Mouse (Mus musculus): ENCODE results near the gene Zmym1. TPM values are rescaled to one million over a fixed set of nuclear protein-coding genes. Genes with fewer than 3 reads are reported as not detected.
"Not testable (repeated sequence)": the region's sequence is repeated elsewhere in the genome, so short reads cannot be mapped to it uniquely, and the experiment has no call there.

The Zmym1 gene
- polyA plus RNA-seq, 1 experiment from 2014 or later = 11.4 TPM

GRCm38 (mm10) chr4:127000601-127001105 lies 60.3 kb downstream of the Zmym1 start:
- H3K27me3 ChIP-seq (replicated peaks) = peaks cover 9% of the 10 kb centered on the region; the same call in 1 of the 2 replicates
- no peak for ATAC-seq (ENCODE audit: extremely low read depth, insufficient number of reproducible peaks, low FRiP score, low TSS enrichment)
- H3K4me1 ChIP-seq = peaks cover 6% of the 10 kb centered on the region
- WGBS = 40% methylated on average over 8 of the region's 8 CpGs
- H3K4me3 ChIP-seq = no peak overlapping the region
- no peak overlapping the region for H3K4me2 ChIP-seq
- H3K27ac ChIP-seq (replicated peaks) = no peak overlapping the region
- no peak overlapping the region for H3K9ac ChIP-seq
- 0 out of 2 replicates have a peak, but pooled peaks cover 3% of the 10 kb centered on the region for H3K9me3 ChIP-seq
- H3K36me3 ChIP-seq = no peaks in the 10 kb centered on the region

GRCm38 (mm10) chr4:126999372-126999771 lies 61.6 kb downstream of the Zmym1 start:
- 91% methylated on average over 16 of the region's 16 CpGs for WGBS
- not testable (repeated sequence) for ATAC-seq (ENCODE audit: extremely low read depth, insufficient number of reproducible peaks, low FRiP score, low TSS enrichment); H3K9me3 ChIP-seq; H3K9ac ChIP-seq; H3K4me1 ChIP-seq; H3K4me2 ChIP-seq; H3K4me3 ChIP-seq; H3K27ac ChIP-seq (replicated peaks); H3K27me3 ChIP-seq (replicated peaks); H3K36me3 ChIP-seq

Other genes starting within 250 kb of the Zmym1 start
- 12.9 and 13.7 TPM in 2 replicates for gene Zmym4, start 93.0 kb downstream of the Zmym1 start, polyA plus RNA-seq (2015; fragmentation: Nextera tagmentation; extraction: Ambion mirVana)
- gene Sfpq, start 39.8 kb downstream of the Zmym1 start, polyA plus RNA-seq (2015; fragmentation: Nextera tagmentation; extraction: Ambion mirVana) = 44.3 and 47.4 TPM in 2 replicates
- 10.6 and 10.7 TPM in 2 replicates for gene Zmym6, start 16.2 kb upstream of the Zmym1 start, polyA plus RNA-seq (2015; fragmentation: Nextera tagmentation; extraction: Ambion mirVana)
- 12.6 and 13.9 TPM in 2 replicates for gene Tmem35b, start 62.5 kb upstream of the Zmym1 start, polyA plus RNA-seq (2015; fragmentation: Nextera tagmentation; extraction: Ambion mirVana)
- gene Dlgap3, start 108.1 kb upstream of the Zmym1 start, polyA plus RNA-seq (2015; fragmentation: Nextera tagmentation; extraction: Ambion mirVana) = 0.45 and 0.57 TPM in 2 replicates
- gene Smim12, start 182.6 kb upstream of the Zmym1 start, polyA plus RNA-seq (2015; fragmentation: Nextera tagmentation; extraction: Ambion mirVana) = 57.3 and 61.5 TPM in 2 replicates

Data from heart, embryonic 13.5 days (tissue).